Mouse (Mus musculus) MEL (cell line): ENCODE results near the gene Gm20458. TPM values are rescaled to one million over a fixed set of nuclear protein-coding genes. Genes with fewer than 3 reads are reported as not detected.

Experiments used
- DNase-seq: peaks from one replicate; pipeline ENCODE4 v3.0.0; 2011; ENCODE audit warnings: low read depth, low spot score
- H3K27ac ChIP-seq: 2 replicates; pipeline ENCODE4 v1.5.1; 2012; ENCODE audit warnings: low read depth, mild to moderate bottlenecking, control low read depth, low read length, moderate library complexity; ENCODE audit not compliant: control insufficient read depth
- H3K27me3 ChIP-seq, 2 experiments: fragments of 150-350 bp in 1 of 2; sonication (generic) in 1 of 2; 2 replicates each; pipeline ENCODE4 v1.6.1; 2012; ENCODE audit warnings: low read length in 2 of 2, mild to moderate bottlenecking in 2 of 2, improper control_type of control experiment in 1 of 2, moderate library complexity in 1 of 2; ENCODE audit not compliant: insufficient read depth in 2 of 2, control insufficient read depth in 1 of 2
- H3K36me3 ChIP-seq, 2 experiments: 2 replicates each; pipeline ENCODE4 v1.6.1; 2012 to 2014; ENCODE audit warnings: low read length in 2 of 2, improper control_type of control experiment in 1 of 2, inconsistent platforms in 1 of 2, mild to moderate bottlenecking in 1 of 2; ENCODE audit not compliant: insufficient read depth in 2 of 2, control insufficient read depth in 1 of 2
- H3K4me1 ChIP-seq, 2 experiments: fragments of 150-350 bp in 1 of 2; sonication (generic) in 1 of 2; 2 replicates each; pipeline ENCODE4 v1.6.1; 2012; ENCODE audit warnings: low read length in 2 of 2, improper control_type of control experiment in 1 of 2, mild to moderate bottlenecking in 1 of 2; ENCODE audit not compliant: insufficient read depth in 2 of 2, control insufficient read depth in 1 of 2
- H3K4me3 ChIP-seq, 2 experiments: fragments of 150-350 bp in 1 of 2; sonication (generic) in 1 of 2; 2 replicates each; pipeline ENCODE4 v1.5.1; 2012; ENCODE audit warnings: low read depth in 2 of 2, low read length in 2 of 2, mild to moderate bottlenecking in 2 of 2, moderate library complexity in 2 of 2, control low read depth in 1 of 2, improper control_type of control experiment in 1 of 2; ENCODE audit not compliant: control insufficient read depth in 1 of 2, insufficient read depth in 1 of 2
- H3K79me2 ChIP-seq: 2 replicates; pipeline ENCODE4 v1.6.1; 2012; ENCODE audit warnings: mild to moderate bottlenecking, low read length, moderate library complexity; ENCODE audit not compliant: control insufficient read depth, poor library complexity, insufficient read depth
- H3K9ac ChIP-seq: 2 replicates; pipeline ENCODE4 v1.6.1; 2012; ENCODE audit warnings: low read depth, mild to moderate bottlenecking, control low read depth, low read length, moderate library complexity; ENCODE audit not compliant: control insufficient read depth, poor library complexity, severe bottlenecking
- H3K9me3 ChIP-seq: fragments of 150-350 bp; sonication (generic); replicated peaks from 2 replicates; pipeline ENCODE4 v1.6.1; 2012; ENCODE audit warnings: mild to moderate bottlenecking, low read length, improper control_type of control experiment, moderate library complexity; ENCODE audit not compliant: insufficient read depth
- CHD2 ChIP-seq: IDR thresholded peaks from 2 replicates; pipeline ENCODE4 v1.6.1; 2011; ENCODE audit warnings: low read length, improper control_type of control experiment
- CTCF ChIP-seq, 3 experiments: IDR thresholded peaks in 2 of 3; conservative IDR thresholded peaks in 1 of 3; 2 replicates each; pipeline ENCODE4 v1.5.1; 2011 to 2012; ENCODE audit warnings: low read length in 3 of 3, low read depth in 2 of 3, mild to moderate bottlenecking in 2 of 3, improper control_type of control experiment in 1 of 3, inconsistent platforms in 1 of 3, mixed read lengths in 1 of 3, moderate library complexity in 1 of 3; ENCODE audit not compliant: control insufficient read depth in 1 of 3, insufficient read depth in 1 of 3, poor library complexity in 1 of 3, severe bottlenecking in 1 of 3
- E2F4 ChIP-seq: IDR thresholded peaks from 2 replicates; pipeline ENCODE4 v1.6.1; 2011; ENCODE audit warnings: low read depth, low read length, improper control_type of control experiment, borderline replicate concordance
- ELF1 ChIP-seq: IDR thresholded peaks from 2 replicates; pipeline ENCODE4 v1.6.1; 2014; ENCODE audit warnings: low read depth, mild to moderate bottlenecking, inconsistent platforms, low read length, improper control_type of control experiment, moderate library complexity
- EP300 ChIP-seq, 2 experiments: IDR thresholded peaks; 2 replicates each; pipeline ENCODE4 v1.6.1; 2011; ENCODE audit warnings: improper control_type of control experiment in 2 of 2, low read length in 2 of 2, low read depth in 1 of 2, mild to moderate bottlenecking in 1 of 2
- GABPA ChIP-seq: IDR thresholded peaks from 2 replicates; pipeline ENCODE4 v1.6.1; 2012; ENCODE audit warnings: low read depth, mild to moderate bottlenecking, inconsistent platforms, low read length, improper control_type of control experiment, moderate library complexity
- MXI1 ChIP-seq: IDR thresholded peaks from 2 replicates; pipeline ENCODE4 v1.6.1; 2011; ENCODE audit warnings: mild to moderate bottlenecking, low read depth, low read length, improper control_type of control experiment
- MYB ChIP-seq: IDR thresholded peaks from 2 replicates; pipeline ENCODE4 v1.6.1; 2011; ENCODE audit warnings: mild to moderate bottlenecking, low read depth, low read length, improper control_type of control experiment
- NELFE ChIP-seq: IDR thresholded peaks from 2 replicates; pipeline ENCODE4 v1.6.1; 2011; ENCODE audit warnings: low read depth, low read length, improper control_type of control experiment
- RAD21 ChIP-seq: IDR thresholded peaks from 2 replicates; pipeline ENCODE4 v1.6.1; 2011; ENCODE audit warnings: mild to moderate bottlenecking, low read depth, low read length, improper control_type of control experiment
- RCOR1 ChIP-seq: IDR thresholded peaks from 2 replicates; pipeline ENCODE4 v1.6.1; 2012; ENCODE audit warnings: low read depth, mild to moderate bottlenecking, inconsistent platforms, low read length, improper control_type of control experiment
- SMC3 ChIP-seq: IDR thresholded peaks from 2 replicates; pipeline ENCODE4 v1.6.1; 2011; ENCODE audit warnings: low read depth, low read length, improper control_type of control experiment
- TBP ChIP-seq: IDR thresholded peaks from 2 replicates; pipeline ENCODE4 v1.8.0; 2011; ENCODE audit warnings: low read depth, low read length, improper control_type of control experiment
- USF2 ChIP-seq, 2 experiments: IDR thresholded peaks; 2 replicates each; pipeline ENCODE4 v1.6.1; 2011 to 2012; ENCODE audit warnings: improper control_type of control experiment in 2 of 2, low read length in 2 of 2, borderline replicate concordance in 1 of 2, inconsistent platforms in 1 of 2, low read depth in 1 of 2, mild to moderate bottlenecking in 1 of 2; ENCODE audit not compliant: insufficient read depth in 1 of 2
- ZC3H11A ChIP-seq: IDR thresholded peaks from 2 replicates; pipeline ENCODE4 v1.6.1; 2012; ENCODE audit warnings: low read depth, mild to moderate bottlenecking, inconsistent platforms, low read length, improper control_type of control experiment
- ZKSCAN1 ChIP-seq: IDR thresholded peaks from 2 replicates; pipeline ENCODE4 v1.6.1; 2012; ENCODE audit warnings: low read depth, mild to moderate bottlenecking, inconsistent platforms, low read length, improper control_type of control experiment, moderate library complexity
- ZMIZ1 ChIP-seq: IDR thresholded peaks from 2 replicates; pipeline ENCODE4 v1.6.1; 2012; ENCODE audit warnings: low read depth, mild to moderate bottlenecking, inconsistent platforms, low read length, improper control_type of control experiment, moderate library complexity
- polyA plus RNA-seq, 2 experiments: library from polyadenylated mRNA; stranded (reverse) in 1 of 2; unstranded in 1 of 2; fragments of >175 nt in 1 of 2; fragments of >200 nt in 1 of 2; gene quantifications; 2 replicates each; pipeline versions ENCODE4 v1.2.1 to v1.2.4; 2012; ENCODE audit warnings: low replicate concordance in 2 of 2, low read depth in 1 of 2; ENCODE audit not compliant: insufficient read length in 2 of 2, insufficient read depth in 1 of 2, missing spikeins in 1 of 2
- total RNA-seq: library from RNA; depleted of rRNA; stranded (reverse); fragments of 300-350 nt; gene quantifications from 2 replicates; pipeline ENCODE4 v1.2.3, GENCODE M21; 2012

Gm20458 gene
- total and polyA plus RNA-seq, 3 experiments, result 1.0 to 19.2 TPM; not detected in 1

DNA sequence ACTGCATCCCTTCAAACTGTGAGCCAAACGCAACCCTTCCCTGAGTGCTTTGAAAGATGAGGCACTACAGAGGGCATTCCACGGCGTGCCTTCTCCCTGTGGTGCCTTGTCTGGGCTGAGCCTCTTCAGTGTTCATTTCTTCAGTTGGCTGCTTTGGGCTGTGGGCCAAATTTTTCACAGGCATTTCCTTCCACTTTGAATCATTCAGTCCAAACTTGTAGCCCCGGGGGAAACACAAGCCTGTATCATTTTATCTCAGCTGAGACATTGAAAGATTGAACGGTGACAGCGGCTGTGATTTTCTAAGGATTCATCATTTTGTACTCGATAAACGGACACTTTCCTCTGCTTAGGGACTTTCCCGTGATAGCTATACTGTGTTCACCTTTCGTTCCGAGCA, 55.8 kb downstream of the Gm20458 start:
- no peaks in the 10 kb centered on the region for H3K9me3 ChIP-seq
- no peak overlapping the region for H3K4me3 ChIP-seq
- H3K36me3 ChIP-seq, result peaks cover 0 to 8% of the 10 kb centered on the region in 2 experiments; a peak in 2 of 4 replicates
- no peaks in the 10 kb centered on the region for H3K79me2 ChIP-seq
- peak; percentile 44 for DNase-seq
- H3K27me3 ChIP-seq, result no peaks in the 10 kb centered on the region
- TF ChIP-seq RCOR1 (peak; percentile 72; the same call in 1 of the 2 replicates), TBP (no peak)
- no peak overlapping the region for H3K9ac ChIP-seq
- peaks cover 0 to 13% of the 10 kb centered on the region in 2 experiments; a peak in 2 of 4 replicates for H3K4me1 ChIP-seq
- H3K27ac ChIP-seq, result no peak overlapping the region

GRCm38 (mm10) chr2:164517485-164518221, 56.9 kb downstream of the Gm20458 start:
- Histone ChIP-seq H3K9me3 (no peaks in the 10 kb centered on the region), H3K9ac (no peak overlapping the region), H3K27ac (no peak overlapping the region), H3K79me2 (no peaks in the 10 kb centered on the region; the same call in 1 of the 2 replicates), H3K4me1 (peaks cover 2 to 15% of the 10 kb centered on the region in 2 experiments), H3K27me3 (no peaks in the 10 kb centered on the region), H3K4me3 (no peak overlapping the region), H3K36me3 (peaks cover 0 to 9% of the 10 kb centered on the region in 2 experiments; a peak in 2 of 4 replicates)
- TF ChIP-seq ZC3H11A, result peak; percentile 61
- peak; percentile 81 to 96 (median 83) for TF ChIP-seq CTCF (IDR thresholded peaks at IDR 0.05 in 2 of 3, conservative IDR thresholded peaks at IDR 0.05 in 1 of 3; ENCODE audit: control insufficient read depth in 1 of 3, insufficient read depth in 1 of 3, low read depth in 2 of 3, low read length in 3 of 3, poor library complexity in 1 of 3, severe bottlenecking in 1 of 3)
- TF ChIP-seq MYB, result no peak
- peak; percentile 70 for TF ChIP-seq SMC3
- no peak for TF ChIP-seq ZMIZ1
- TF ChIP-seq RAD21, result peak; percentile 69
- TF ChIP-seq GABPA, result no peak
- no peak for TF ChIP-seq EP300 (IDR thresholded peaks at IDR 0.05; ENCODE audit: low read depth in 1 of 2, low read length in 2 of 2)
- DNase-seq, result peak; percentile 75

- no peak overlapping the region for H3K4me3 ChIP-seq
- no peaks in the 10 kb centered on the region for H3K27me3 ChIP-seq
- no peaks in the 10 kb centered on the region for H3K9me3 ChIP-seq
- TF ChIP-seq USF2 (IDR thresholded peaks at IDR 0.05; ENCODE audit: borderline replicate concordance in 1 of 2, insufficient read depth in 1 of 2, low read depth in 1 of 2, low read length in 2 of 2) (no peak), NELFE (no peak), ELF1 (no peak), ZMIZ1 (no peak), E2F4 (no peak), MXI1 (no peak), CHD2 (no peak), RAD21 (no peak), ZKSCAN1 (no peak)
- no peak overlapping the region for H3K9ac ChIP-seq
- H3K4me1 ChIP-seq, result peaks cover 2 to 16% of the 10 kb centered on the region in 2 experiments
- peaks cover 0 to 12% of the 10 kb centered on the region in 2 experiments; a peak in 2 of 4 replicates for H3K36me3 ChIP-seq
- DNase-seq, result no peak
- peaks cover under 1% of the 10 kb centered on the region; the same call in 1 of the 2 replicates for H3K79me2 ChIP-seq
- H3K27ac ChIP-seq, result no peak overlapping the region
Measured at GRCm38 (mm10) chr2:164518266-164519170, 57.8 kb downstream of the Gm20458 start.
